Mouse (Mus musculus) right cerebral cortex, postnatal 25 days (tissue): ENCODE data around the gene Slc10a6.

ENCODE experiments used
- DNase-seq: peaks from one replicate; pipeline ENCODE4 v3.0.0; 2022

The Slc10a6 gene

DNA sequence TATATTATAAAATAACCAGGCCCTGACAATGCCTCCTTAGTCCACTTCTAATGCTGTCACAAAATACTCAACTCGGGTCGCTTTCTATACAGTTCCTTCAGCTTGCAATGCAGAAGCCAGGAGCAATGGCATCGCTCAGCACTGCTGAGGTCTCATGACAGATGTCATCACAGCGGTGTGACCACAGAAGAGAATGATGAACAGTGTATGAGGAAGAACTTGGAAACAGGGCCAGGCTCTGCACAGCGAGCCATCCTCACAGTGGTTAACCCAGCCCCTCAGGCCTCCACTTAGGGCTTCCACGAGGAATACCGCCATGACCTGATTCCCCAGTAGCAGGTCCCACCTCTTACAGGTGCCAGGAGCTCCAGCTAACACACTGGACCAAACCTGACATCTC is 14.8 kb downstream of the Slc10a6 start:
- no peak for DNase-seq

DNA sequence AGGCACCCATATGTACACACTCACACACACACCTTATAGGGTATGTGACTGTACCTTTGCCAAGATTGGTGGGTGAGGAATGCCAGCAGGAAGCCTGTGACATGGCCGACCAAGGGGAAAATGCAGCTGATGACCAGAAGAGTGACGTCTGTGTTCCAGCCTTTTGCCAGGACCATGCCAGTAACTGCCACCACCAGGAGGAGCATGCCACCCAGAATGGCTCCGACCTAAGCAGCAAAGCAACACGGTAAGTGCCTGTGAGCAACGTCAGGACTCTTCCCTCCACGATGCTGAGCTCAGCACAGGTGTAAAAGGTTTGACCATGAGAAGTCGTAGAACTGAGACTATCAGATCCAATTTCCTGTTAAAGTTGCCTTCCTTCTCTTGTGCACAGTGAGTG is 16.9 kb downstream of the Slc10a6 start:
- DNase-seq, result no peak

DNA sequence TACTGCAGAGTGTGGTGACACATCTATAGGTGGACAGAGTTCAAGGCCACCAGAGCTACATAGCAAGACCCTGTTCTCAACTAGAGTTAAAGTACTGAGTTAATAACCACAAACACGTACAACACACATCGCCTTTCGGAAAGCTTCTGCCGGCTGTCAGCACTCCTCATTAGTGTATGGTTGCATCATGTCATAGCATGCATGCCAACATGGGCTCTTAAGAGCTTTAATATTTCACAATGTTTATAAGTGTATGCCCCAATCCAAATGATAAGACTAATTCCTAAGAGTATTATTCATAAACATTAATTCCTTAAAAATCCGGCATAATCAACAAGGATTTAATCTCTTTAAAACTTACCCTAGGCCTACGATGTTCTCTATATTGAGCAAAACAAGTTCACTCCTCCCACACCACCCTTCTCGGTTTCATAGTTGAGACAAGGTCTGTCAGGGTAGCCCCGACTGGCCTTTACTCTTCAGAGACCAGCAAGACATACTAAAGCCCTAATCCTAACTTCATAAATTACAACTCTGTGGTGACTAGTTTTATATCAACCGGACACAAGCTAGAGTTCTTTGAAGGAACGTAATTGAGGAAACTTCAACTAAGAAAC is 18.2 kb downstream of the Slc10a6 start:
- no peak for DNase-seq

DNA sequence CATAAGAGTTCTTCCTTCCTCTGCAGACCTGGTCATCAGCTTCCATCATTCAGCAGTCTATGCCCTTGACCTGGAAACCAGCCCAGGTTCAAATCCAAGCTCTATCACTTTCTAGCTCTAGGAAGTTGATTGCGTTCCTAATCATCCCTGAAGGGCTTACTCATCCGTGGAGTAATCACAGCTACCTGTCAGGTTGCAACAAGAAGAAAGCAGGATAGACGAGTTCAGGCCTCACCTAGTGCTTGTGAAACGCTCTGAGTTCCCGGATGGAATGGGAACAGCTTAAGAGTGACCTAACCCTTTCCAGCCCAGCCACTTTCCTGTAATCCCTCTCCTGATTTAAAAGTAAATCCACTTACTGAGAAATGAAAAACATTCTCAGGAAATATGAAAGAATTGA is 19.1 kb downstream of the Slc10a6 start:
- DNase-seq, result no peak

DNA sequence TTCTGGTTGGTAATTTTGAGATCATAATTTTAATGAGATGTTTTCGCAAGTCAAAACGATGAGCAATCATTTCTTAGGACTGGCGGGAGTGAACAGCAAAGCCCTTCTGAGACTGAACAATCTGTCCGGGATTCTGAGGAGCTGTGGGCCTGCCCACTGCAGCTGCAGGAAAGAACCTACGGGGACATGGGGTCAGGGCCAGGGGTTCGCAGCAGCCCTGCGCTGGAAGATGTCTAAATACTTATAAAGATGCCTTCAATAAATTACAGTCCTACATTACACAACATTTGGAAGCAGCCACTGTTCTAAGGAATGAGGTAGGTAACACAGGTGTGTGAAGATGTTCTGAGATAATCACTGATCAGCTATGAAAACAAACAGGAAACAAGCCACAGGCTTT is 23.5 kb downstream of the Slc10a6 start:
- no peak for DNase-seq

DNA sequence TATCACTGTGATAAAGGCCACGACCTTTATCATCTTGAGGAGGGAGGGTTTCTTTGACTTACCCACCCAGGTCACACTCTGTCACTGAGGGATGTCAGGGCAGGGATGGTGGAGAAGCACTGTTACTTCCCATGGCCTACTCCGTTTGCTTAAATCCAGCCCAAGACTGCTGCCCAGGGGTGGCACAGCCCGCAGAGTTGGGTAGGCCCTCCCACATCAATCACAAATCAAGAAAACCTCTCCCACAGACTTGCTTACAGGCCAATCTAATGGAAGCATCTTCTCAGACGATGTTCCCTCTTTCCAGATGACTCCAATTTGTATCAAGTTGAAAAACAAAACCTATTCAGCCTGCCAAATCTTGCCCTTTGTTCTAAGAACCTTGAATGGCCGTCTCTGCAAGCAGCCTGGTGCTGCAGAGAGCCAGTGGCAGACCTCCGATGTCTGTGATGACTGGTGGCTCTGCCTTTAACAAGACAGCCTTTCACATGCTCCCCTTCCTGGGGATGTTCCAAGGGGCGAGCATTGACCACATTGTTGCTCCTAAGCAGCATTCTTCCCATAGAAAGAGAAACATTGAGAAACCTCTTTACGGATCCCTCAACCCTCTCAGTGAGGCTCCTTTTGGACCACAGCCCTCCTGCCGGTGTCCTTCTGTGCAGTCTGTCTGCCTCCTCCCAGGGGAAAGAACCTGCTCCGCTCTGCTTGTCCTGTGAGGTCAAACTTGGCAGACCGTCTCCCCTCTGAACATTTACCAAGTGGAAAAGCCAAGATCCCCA is 25.9 kb downstream of the Slc10a6 start:
- no peak for DNase-seq

DNA sequence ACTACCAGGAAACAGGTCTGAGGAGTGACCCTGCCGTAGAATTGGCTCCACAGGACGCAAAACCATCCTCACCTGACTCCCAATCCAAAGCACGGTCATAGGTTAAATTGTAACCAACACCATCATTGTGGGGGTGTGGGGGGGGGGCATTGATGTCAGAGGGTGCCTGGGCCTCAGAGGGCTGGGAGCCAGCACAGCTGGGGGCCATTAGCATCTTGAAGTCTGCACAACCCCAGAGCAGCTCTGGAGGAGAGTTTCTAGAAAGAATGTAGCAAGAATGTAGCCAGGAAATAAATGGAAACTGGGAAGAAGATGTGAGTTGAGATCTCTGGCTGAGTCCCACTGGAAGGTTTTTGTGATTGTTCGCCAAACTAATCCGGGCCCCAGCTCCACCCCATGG is 30.3 kb downstream of the Slc10a6 start:
- DNase-seq, result no peak

DNA sequence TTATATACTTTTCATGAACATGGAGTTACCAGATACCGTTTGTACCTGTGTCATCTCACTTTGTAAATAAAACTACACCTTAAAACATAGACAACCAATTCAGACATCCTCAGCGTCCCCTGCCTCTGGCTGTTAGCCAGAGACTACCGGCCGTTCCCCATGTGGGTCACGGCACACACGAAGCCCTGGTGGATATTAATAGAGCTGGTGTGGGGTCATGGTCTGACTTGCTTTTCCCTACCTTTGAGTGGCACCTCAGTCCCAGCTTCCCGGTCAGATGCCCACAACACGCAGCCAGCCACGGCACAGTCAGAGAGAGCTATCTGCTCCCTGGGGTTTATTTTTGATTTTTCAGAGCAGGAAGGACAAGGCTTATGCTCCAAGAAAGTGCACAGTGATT is 30.9 kb downstream of the Slc10a6 start:
- no peak for DNase-seq

DNA sequence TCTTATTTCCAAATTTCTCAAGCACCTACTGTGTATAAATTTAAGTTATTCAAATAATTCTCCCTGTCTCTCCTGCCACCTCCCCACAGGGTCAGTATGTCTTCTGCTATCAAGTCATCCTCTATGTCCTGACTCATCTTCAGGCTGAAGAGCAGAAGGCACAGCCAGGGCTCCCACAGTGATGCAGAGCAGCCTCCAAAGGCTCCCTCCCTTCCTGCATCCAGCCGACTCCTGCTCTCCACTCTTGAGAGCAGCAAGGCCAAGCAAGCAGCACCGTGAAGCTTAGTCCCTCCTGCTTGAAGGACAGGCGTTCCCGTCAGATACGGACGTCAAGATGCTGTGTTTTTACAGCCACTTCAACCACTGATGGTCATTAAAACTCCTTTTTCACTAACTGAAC is 31.6 kb downstream of the Slc10a6 start:
- no peak for DNase-seq

DNA sequence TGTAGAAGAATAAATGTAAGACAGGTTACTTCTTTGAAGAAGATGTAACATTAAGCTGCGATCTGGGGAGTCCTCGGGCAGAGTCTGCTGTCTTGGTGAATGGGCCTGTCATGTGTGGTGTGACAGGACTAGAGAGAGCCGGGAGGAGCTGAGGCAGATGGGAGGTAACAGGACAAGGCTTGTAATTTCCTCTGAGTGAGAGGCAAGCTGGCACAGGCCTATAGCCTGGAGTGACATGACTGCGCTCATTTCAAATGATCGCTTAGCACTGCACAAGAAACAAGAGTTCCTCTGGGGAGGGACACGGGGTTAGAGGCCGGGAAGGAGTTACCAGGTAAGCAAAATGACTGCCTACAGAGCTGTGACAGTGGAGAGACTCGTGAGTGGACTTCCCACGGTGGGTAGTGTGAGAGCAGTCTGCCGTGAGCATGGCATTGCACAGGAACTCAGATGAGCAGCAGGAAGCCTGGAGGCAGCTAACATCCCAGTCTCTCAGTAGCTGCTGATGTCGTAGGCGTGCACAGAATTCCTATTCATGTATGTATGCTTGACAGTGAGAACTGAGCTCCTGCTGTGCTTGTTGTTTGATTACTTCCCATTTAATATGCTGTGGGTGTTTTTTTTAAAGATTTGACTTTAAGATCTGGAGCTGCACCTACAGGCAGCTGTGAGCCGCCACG is 32.6 kb downstream of the Slc10a6 start:
- DNase-seq, result no peak

DNA sequence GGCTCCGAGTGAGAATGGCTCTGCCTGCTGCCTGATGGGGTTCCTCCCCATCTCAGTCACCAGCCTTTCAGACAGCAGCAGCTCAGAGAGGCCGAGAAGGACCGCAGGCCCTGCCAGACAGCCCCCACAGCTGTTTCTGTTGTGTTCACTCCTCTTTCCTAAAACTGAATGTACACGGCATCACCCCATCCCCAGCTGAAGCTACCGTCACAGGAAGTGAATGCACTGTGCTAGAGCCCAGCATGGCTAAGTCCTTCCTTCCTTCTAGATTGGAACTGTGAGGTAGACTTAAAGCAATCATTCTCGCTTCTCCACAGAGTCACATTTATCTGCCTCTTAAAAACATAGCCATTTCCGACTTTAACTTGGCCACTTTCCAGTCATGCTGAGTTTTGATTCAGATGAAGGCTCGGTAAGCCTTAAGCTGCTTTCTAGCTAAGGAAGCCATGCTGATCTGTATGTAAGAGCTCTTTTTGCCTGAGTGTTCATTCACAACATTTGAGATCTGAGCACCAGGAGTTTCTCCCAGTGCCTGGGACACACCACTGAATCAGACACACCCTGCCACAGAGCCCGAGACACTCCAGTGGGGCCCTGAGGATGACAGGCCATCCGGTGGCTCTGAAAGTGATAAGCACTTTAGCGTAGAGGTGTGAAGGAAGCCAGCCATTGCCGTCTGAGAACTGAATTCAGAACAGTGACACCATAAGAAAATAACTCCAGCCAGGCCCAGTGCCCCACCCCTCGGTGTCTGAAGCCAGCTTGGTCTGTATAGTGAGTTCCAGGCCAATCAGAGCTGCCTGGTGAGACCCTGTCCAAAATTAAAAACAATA is 33.6 kb downstream of the Slc10a6 start:
- no peak for DNase-seq

DNA sequence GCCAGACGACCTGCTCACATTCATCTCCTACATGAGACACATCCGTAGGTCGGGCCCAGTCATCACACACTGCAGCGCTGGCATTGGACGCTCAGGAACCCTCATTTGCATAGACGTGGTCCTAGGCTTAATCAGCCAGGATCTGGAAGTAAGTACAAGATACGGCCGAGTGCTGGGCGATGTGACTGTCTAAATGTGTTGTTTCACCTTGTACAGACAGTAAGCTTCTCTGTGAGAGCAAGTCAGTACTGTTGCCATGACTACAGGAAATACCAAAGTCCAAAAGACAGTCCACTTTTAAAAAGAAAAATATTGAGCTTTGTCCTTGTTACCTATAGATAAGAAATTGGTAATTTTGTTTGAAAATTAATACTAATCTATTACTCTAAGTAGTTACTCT is 35.6 kb downstream of the Slc10a6 start:
- no peak for DNase-seq

DNA sequence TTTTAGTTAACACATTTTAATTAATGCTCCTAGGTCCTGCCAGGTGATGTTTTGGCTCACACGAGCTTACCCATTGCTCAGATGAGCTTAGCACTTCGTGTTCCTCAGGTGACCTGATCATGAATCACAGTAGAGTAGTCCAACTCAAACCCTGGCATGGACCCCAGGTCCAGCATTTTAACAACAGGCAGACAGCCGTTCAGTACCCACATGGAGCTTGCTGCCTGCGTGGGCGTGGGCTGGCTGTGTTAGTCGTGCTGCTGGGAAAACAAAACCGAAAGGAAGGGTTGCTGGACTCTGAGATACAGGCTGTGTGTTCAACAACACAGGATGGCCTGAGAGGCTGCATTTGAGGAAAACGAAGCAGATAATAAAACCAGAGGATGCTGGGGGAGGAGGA is 36.5 kb downstream of the Slc10a6 start:
- peak; percentile 14 for DNase-seq

DNA sequence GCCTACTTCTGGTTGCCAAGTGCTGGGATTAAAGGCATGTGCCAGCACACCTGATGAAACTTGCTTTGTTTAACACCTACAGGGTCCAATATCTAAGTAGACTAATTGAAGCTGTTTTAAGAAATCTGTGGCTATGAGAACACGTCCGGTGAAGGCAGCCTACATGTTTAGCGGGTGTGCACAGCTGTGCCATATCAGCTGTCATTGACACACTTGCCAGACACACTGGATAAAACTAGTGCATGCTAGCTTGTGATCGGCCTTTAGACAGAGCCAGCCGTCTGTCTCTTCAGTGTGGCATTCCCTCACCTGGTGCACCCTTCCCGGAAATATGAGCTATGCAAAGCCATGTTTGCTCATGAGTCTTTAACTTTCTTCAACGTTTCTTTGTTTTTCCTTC is 37.4 kb downstream of the Slc10a6 start:
- no peak for DNase-seq

DNA sequence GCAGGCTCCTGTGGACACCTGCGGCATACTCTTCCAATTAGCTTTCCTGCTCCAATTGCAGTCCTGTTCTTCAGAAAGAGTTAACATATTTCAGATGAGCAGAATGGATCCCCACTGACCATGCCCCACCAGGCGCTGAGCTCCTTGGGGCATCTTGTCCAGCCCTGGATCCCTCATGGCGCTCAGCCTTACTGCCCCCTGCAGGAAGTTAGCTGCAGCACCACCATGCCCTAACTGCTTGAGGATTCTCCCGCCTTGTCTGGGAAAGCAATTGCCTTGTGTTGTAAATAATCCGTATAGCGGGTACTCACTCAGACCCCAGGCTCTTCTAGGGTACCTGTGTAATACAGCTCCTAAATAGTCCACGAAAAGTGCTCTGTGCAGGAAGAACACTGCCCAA is 42.0 kb downstream of the Slc10a6 start:
- no peak for DNase-seq

DNA sequence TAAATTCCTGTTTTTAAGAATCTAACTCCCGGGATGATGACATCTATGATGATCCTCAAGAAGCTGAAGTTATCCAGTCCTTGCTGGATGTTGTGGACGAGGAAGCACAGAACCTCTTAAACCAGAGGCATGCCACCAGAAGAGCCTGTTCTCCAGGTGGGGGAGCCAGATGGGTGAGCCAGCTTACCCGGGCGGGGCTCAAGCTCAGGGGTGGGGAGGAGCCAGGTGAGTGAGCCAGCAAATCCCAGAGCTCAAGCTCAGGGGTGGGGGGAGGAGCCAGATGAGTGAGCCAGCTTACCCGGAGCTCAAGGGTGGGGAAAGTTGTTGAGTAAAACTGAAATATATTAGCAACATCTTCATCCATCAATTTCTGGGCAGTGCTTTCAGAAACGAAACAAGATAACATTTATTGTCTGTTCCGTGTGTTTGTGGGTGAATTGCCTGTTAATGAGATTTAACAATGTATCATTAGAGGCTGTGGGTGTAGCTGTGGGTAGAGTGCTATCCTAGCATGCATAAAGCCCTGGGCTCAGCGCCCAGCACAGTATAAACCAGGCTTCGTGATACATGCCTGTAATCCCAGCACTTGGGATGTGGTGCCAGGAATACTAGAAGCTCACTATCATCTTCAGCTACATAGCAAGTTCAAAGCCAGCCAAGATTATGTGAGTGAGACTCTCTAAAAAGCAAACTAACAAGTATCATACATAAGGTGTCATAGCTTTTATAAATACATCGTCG is 49.4 kb downstream of the Slc10a6 start:
- DNase-seq, result no peak

DNA sequence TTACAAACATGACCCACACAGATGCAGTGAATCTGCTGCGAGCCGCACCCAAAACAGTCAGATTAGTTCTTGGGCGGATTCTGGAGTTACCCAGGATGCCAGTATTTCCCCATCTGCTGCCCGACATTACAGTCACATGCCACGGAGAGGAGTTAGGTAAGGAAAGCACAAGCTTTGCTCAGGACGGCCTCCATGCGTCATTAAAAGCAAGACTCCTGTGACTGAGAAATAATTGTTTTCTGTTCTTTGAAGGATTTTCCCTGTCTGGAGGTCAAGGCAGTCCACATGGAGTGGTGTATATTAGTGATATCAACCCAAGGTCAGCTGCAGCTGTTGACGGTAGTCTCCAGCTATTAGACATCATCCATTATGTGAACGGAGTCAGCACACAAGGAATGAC is 59.8 kb downstream of the Slc10a6 start:
- DNase-seq, result no peak

DNA sequence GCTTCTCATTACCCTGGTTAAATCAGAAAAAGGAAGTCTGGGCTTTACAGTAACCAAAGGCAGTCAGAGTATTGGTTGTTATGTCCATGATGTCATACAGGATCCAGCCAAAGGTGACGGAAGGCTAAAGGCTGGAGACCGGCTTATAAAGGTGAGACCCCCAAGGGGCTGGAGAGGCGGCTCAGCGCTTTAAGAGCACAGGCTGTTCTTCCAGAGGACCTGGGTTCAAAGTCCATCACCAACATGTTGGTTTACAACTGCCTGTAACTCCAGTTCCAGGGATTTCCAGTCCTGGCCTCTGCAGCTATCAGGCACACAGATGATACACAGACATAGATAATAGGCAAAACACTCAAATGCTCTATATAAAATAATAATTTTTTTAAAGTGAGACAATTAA is 61.2 kb downstream of the Slc10a6 start:
- no peak for DNase-seq

DNA sequence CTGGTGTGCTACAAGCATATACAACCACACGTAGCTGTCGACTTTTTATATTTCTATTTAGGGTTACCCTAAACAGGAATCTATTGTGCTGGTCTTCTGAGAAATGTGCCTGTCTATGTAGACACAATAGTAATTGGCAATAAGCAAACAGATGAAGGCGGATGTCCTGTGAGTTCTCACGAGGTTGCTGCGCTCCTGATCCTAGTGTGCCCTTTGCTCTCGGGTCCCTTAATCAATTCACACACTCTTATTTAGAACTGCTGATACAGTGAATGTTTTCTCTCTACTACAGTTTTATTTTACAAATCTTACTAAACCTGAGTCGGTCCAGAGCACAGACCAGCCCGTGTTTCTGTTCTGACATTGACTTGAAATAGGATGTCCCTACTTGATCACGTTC is 68.7 kb downstream of the Slc10a6 start:
- no peak for DNase-seq
